Mouse (Mus musculus) bone marrow macrophage, adult 2 months (primary cell): ENCODE data around the gene Khdc4. TPM values are rescaled to one million over a fixed set of nuclear protein-coding genes. Genes with fewer than 3 reads are reported as not detected.

Experiments
- H3K27ac ChIP-seq: 2 replicates; pipeline ENCODE4 v1.5.1; 2012; ENCODE audit warnings: low read depth, low read length; ENCODE audit not compliant: insufficient read depth
- H3K4me1 ChIP-seq: 2 replicates; pipeline ENCODE4 v1.6.1; 2012; ENCODE audit warnings: low read length; ENCODE audit not compliant: control insufficient read depth, insufficient read depth
- H3K4me3 ChIP-seq: 2 replicates; pipeline ENCODE4 v1.5.1; 2012; ENCODE audit warnings: mild to moderate bottlenecking, low read length, moderate library complexity; ENCODE audit not compliant: insufficient read depth
- CTCF ChIP-seq: IDR thresholded peaks from 2 replicates; pipeline ENCODE4 v1.5.1; 2012; ENCODE audit warnings: low read depth, mild to moderate bottlenecking, low read length, moderate library complexity
- POLR2A ChIP-seq: IDR thresholded peaks from 2 replicates; pipeline ENCODE4 v1.6.1; 2012; ENCODE audit warnings: mild to moderate bottlenecking, low read depth, low read length, borderline replicate concordance
- polyA plus RNA-seq: library from polyadenylated mRNA; stranded (reverse); fragments of >200 nt; gene quantifications from 2 replicates; pipeline ENCODE4 v1.2.4, GENCODE M21; 2012; ENCODE audit not compliant: missing spikeins, insufficient read depth, insufficient read length

The Khdc4 gene
- polyA plus RNA-seq, 1 experiment: 40.7 TPM

GRCm38 (mm10) chr3:88761619-88762018, 76.0 kb downstream of the Khdc4 start:
- TF ChIP-seq POLR2A (no peak), CTCF (no peak)
- Histone ChIP-seq H3K27ac (no peak overlapping the region), H3K4me1 (peaks cover 21% of the 10 kb centered on the region)

GRCm38 (mm10) chr3:88762401-88762831, 76.8 kb downstream of the Khdc4 start:
- Histone ChIP-seq H3K4me1 (peaks cover 21% of the 10 kb centered on the region), H3K27ac (no peak overlapping the region)
- TF ChIP-seq CTCF: no peak
- TF ChIP-seq POLR2A: no peak

More at GRCm38 (mm10) chr3:88761619-88762018, 76.0 kb downstream of the Khdc4 start:
- H3K4me3 ChIP-seq: no peak overlapping the region

More at GRCm38 (mm10) chr3:88762401-88762831, 76.8 kb downstream of the Khdc4 start:
- H3K4me3 ChIP-seq: no peak overlapping the region

Other genes with a start within 250 kb of the Khdc4 start
- 178 and 180 TPM in 2 replicates for gene Sema4a, start 224.6 kb upstream of the Khdc4 start, polyA plus RNA-seq
- 124 and 126 TPM in 2 replicates for gene Lmna, start 175.8 kb upstream of the Khdc4 start, polyA plus RNA-seq
- gene Mex3a, start 153.4 kb upstream of the Khdc4 start, polyA plus RNA-seq: 0.13 and 0.16 TPM in 2 replicates
- not detected in 2 replicates for gene Rab25, start 137.5 kb upstream of the Khdc4 start, polyA plus RNA-seq
- gene Lamtor2, start 132.7 kb upstream of the Khdc4 start, polyA plus RNA-seq: 149 and 154 TPM in 2 replicates
- 22.9 and 25.8 TPM in 2 replicates for gene Ubqln4, start 132.0 kb upstream of the Khdc4 start, polyA plus RNA-seq
- gene Ssr2, start 109.9 kb upstream of the Khdc4 start, polyA plus RNA-seq: 71.3 and 83.2 TPM in 2 replicates
- gene Arhgef2, start 79.8 kb upstream of the Khdc4 start, polyA plus RNA-seq: 140 and 154 TPM in 2 replicates
- gene Rxfp4, start 32.7 kb upstream of the Khdc4 start, polyA plus RNA-seq: not detected in 2 replicates
- gene Rit1, start 31.0 kb downstream of the Khdc4 start, polyA plus RNA-seq: 100 and 110 TPM in 2 replicates
- 12.1 and 13.5 TPM in 2 replicates for gene Syt11, start 89.4 kb downstream of the Khdc4 start, polyA plus RNA-seq
- gene Gon4l, start 149.4 kb downstream of the Khdc4 start, polyA plus RNA-seq: 22.7 and 23.2 TPM in 2 replicates
- 10.1 and 11.8 TPM in 2 replicates for gene Msto1, start 228.2 kb downstream of the Khdc4 start, polyA plus RNA-seq